Mouse (Mus musculus) CH12.LX (cell line): ENCODE data around the gene Neurog3. TPM values are rescaled to one million over a fixed set of nuclear protein-coding genes. Genes with fewer than 3 reads are reported as not detected.
A peak's percentile ranks its signal among the peaks of the same experiment; 100 is the strongest.

Source experiments
- DNase-seq: peaks from one replicate; pipeline ENCODE4 v3.0.0-alpha.2; 2013; ENCODE audit errors: extremely low read depth
- H3K27ac ChIP-seq: 2 replicates; pipeline ENCODE4 v1.5.1; 2012; ENCODE audit warnings: low read depth, mild to moderate bottlenecking, control low read depth, moderate library complexity; ENCODE audit not compliant: insufficient read depth
- H3K27me3 ChIP-seq: replicated peaks from 2 replicates; pipeline ENCODE3; 2012; ENCODE audit warnings: inconsistent platforms
- H3K36me3 ChIP-seq, 2 experiments: replicated peaks in 1 of 2; 2 replicates each; pipeline versions ENCODE3 to v1.6.1; 2012; ENCODE audit warnings: inconsistent platforms in 1 of 2, low read length in 1 of 2, mild to moderate bottlenecking in 1 of 2, mixed read lengths in 1 of 2, moderate library complexity in 1 of 2; ENCODE audit not compliant: control insufficient read depth in 1 of 2, insufficient read depth in 1 of 2
- H3K4me1 ChIP-seq, 2 experiments: 2 replicates each; pipeline ENCODE4 v1.6.1; 2012; ENCODE audit warnings: inconsistent platforms in 1 of 2, moderate library complexity in 1 of 2; ENCODE audit not compliant: insufficient read depth in 2 of 2, control insufficient read depth in 1 of 2
- H3K4me2 ChIP-seq: 2 replicates; pipeline ENCODE4 v1.6.1; 2012; ENCODE audit warnings: low read depth, mild to moderate bottlenecking, control low read depth; ENCODE audit not compliant: poor library complexity, insufficient read depth, severe bottlenecking
- H3K4me3 ChIP-seq, 3 experiments: fragments of 150-350 bp in 1 of 3; sonication (generic) in 1 of 3; replicated peaks in 1 of 3; 2 replicates each; pipeline versions ENCODE3 to v1.5.1; 2011 to 2012; ENCODE audit warnings: low read depth in 2 of 3, low read length in 2 of 3, mild to moderate bottlenecking in 2 of 3, moderate library complexity in 2 of 3, control low read depth in 1 of 3, improper control_type of control experiment in 1 of 3, inconsistent platforms in 1 of 3, mixed read lengths in 1 of 3; ENCODE audit not compliant: poor library complexity in 1 of 3
- H3K79me2 ChIP-seq: replicated peaks from 2 replicates; pipeline ENCODE4 v1.6.1; 2012; ENCODE audit warnings: mild to moderate bottlenecking, moderate library complexity; ENCODE audit not compliant: control insufficient read depth, poor library complexity, insufficient read depth, severe bottlenecking; ENCODE audit errors: extremely low read depth
- H3K9ac ChIP-seq: 2 replicates; pipeline ENCODE4 v1.6.1; 2012; ENCODE audit warnings: low read depth, mild to moderate bottlenecking, control low read depth, moderate library complexity; ENCODE audit not compliant: insufficient read depth
- H3K9me3 ChIP-seq: replicated peaks from 2 replicates; pipeline ENCODE3; 2012; ENCODE audit warnings: low read length, inconsistent platforms, mixed read lengths
- BHLHE40 ChIP-seq: IDR thresholded peaks from 2 replicates; pipeline ENCODE4 v1.6.1; 2011; ENCODE audit warnings: mild to moderate bottlenecking, low read depth, low read length, improper control_type of control experiment
- CHD1 ChIP-seq: IDR thresholded peaks from 2 replicates; pipeline ENCODE4 v1.6.1; 2012; ENCODE audit warnings: low read depth, low read length, improper control_type of control experiment, inconsistent platforms
- CHD2 ChIP-seq: IDR thresholded peaks from 2 replicates; pipeline ENCODE4 v1.6.1; 2011; ENCODE audit warnings: low read length, improper control_type of control experiment
- CTCF ChIP-seq, 2 experiments: IDR thresholded peaks in 1 of 2; conservative IDR thresholded peaks in 1 of 2; 2 replicates each; pipeline ENCODE4 v1.5.1; 2011 to 2012; ENCODE audit warnings: low read depth in 2 of 2, low read length in 2 of 2, improper control_type of control experiment in 1 of 2, inconsistent platforms in 1 of 2, mild to moderate bottlenecking in 1 of 2, moderate library complexity in 1 of 2
- EP300 ChIP-seq: IDR thresholded peaks from 2 replicates; pipeline ENCODE4 v1.6.1; 2011; ENCODE audit warnings: low read length, improper control_type of control experiment
- ETS1 ChIP-seq: conservative IDR thresholded peaks from 2 replicates; pipeline ENCODE4 v1.6.1; 2012; ENCODE audit warnings: low read depth, mild to moderate bottlenecking, inconsistent platforms, low read length, improper control_type of control experiment, moderate library complexity
- HCFC1 ChIP-seq: IDR thresholded peaks from 2 replicates; pipeline ENCODE4 v1.6.1; 2012; ENCODE audit warnings: low read depth, mild to moderate bottlenecking, inconsistent platforms, low read length, improper control_type of control experiment
- JUN ChIP-seq: IDR thresholded peaks from 2 replicates; pipeline ENCODE4 v1.6.1; 2011; ENCODE audit warnings: low read depth, mild to moderate bottlenecking, low read length, improper control_type of control experiment, moderate library complexity; ENCODE audit not compliant: insufficient read depth
- MAFK ChIP-seq: IDR thresholded peaks from 2 replicates; pipeline ENCODE4 v1.6.1; 2011; ENCODE audit warnings: low read length, improper control_type of control experiment; ENCODE audit not compliant: insufficient replicate concordance
- MAX ChIP-seq: IDR thresholded peaks from 2 replicates; pipeline ENCODE4 v1.6.1; 2011; ENCODE audit warnings: low read length, improper control_type of control experiment
- POLR2A ChIP-seq: IDR thresholded peaks from 2 replicates; pipeline ENCODE4 v1.6.1; 2011; ENCODE audit warnings: low read depth, mild to moderate bottlenecking, improper control_type of control experiment, low read length
- SMC3 ChIP-seq: IDR thresholded peaks from 2 replicates; pipeline ENCODE4 v1.6.1; 2011; ENCODE audit warnings: low read depth, low read length, improper control_type of control experiment
- TCF12 ChIP-seq: IDR thresholded peaks from 2 replicates; pipeline ENCODE4 v1.6.1; 2014; ENCODE audit warnings: low read depth, mild to moderate bottlenecking, inconsistent platforms, low read length, improper control_type of control experiment
- USF2 ChIP-seq: conservative IDR thresholded peaks from 2 replicates; pipeline ENCODE4 v1.6.1; 2011; ENCODE audit warnings: low read depth, low read length, improper control_type of control experiment
- ZC3H11A ChIP-seq: IDR thresholded peaks from 2 replicates; pipeline ENCODE4 v1.6.1; 2012; ENCODE audit warnings: low read depth, mild to moderate bottlenecking, inconsistent platforms, low read length, improper control_type of control experiment
- ZKSCAN1 ChIP-seq: IDR thresholded peaks from 2 replicates; pipeline ENCODE4 v1.6.1; 2012; ENCODE audit warnings: low read depth, inconsistent platforms, low read length, improper control_type of control experiment, borderline replicate concordance
- dilution Hi-C: fragments of 300-500 bp; cut with MboI; formaldehyde crosslinking; loops from 2 replicates; pipeline ENCODE4 v1.14.3; 2020; ENCODE audit warnings: low sequenced_read_pairs; ENCODE audit not compliant: extremely low pct_unique_long_range_greater_than_20kb, extremely low pct_ligation_motif_present
- in situ Hi-C: fragments of 300-500 bp; cut with MboI; formaldehyde crosslinking; loops from 3 replicates; pipeline ENCODE4 v1.14.3; 2019; ENCODE audit warnings: low sequenced_read_pairs, low pct_ligation_motif_present, low pct_unique_long_range_greater_than_20kb, mixed read lengths
- polyA plus RNA-seq: library from polyadenylated mRNA; unstranded; fragments of >175 nt; gene quantifications from 2 replicates; pipeline ENCODE4 v1.2.1, GENCODE M21; 2012; ENCODE audit warnings: low read depth; ENCODE audit not compliant: insufficient read length
- total RNA-seq, 2 experiments: library from RNA; depleted of rRNA; stranded (reverse); fragments of 300-350 nt in 1 of 2; fragments of >200 nt in 1 of 2; gene quantifications; 2 replicates each; pipeline ENCODE4 v1.2.3; 2012 to 2014

The Neurog3 gene
- total and polyA plus RNA-seq, 3 experiments = not detected

DNA sequence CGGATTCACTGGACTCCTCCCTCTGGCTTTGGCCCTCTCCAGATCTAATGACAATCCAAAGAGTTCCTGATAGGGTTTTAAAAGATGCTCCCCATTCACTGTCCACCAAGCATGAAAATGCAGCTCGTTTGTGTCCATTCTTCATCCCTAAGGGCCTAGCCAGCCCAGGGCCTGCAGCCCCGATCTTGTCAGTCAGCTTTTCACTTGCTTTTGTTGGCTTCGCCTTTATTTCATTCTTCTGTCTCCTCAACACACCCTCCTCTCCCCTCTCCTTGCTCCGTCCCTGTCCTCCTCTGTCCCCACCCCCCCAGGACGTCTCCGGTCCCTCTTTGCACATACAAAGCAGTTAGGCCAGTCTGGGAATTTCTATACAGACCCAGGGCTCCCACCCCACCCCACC lies 17.0 kb downstream of the Neurog3 start:
- no peak overlapping the region for H3K27ac ChIP-seq
- peaks cover 5% of the 10 kb centered on the region for H3K9me3 ChIP-seq
- TF ChIP-seq EP300 = no peak
- no peak for TF ChIP-seq USF2
- no peak for TF ChIP-seq JUN
- dilution Hi-C loops = no loop called here
- H3K36me3 ChIP-seq = no peaks in the 10 kb centered on the region
- peaks cover 85% of the 10 kb centered on the region for H3K27me3 ChIP-seq
- H3K9ac ChIP-seq = no peak overlapping the region
- in situ Hi-C loops = no loop called here
- no peak overlapping the region for H3K4me2 ChIP-seq
- no peaks in the 10 kb centered on the region for H3K79me2 ChIP-seq
- no peak overlapping the region for H3K4me3 ChIP-seq
- DNase-seq = no peak
- no peaks in the 10 kb centered on the region for H3K4me1 ChIP-seq

GRCm38 (mm10) chr10:62162410-62162809 lies 29.5 kb downstream of the Neurog3 start:
- no peaks in the 10 kb centered on the region for H3K4me1 ChIP-seq
- H3K79me2 ChIP-seq = no peaks in the 10 kb centered on the region
- TF ChIP-seq ZC3H11A (no peak), BHLHE40 (no peak), TCF12 (no peak), POLR2A (no peak), ETS1 (no peak), MAX (no peak), ZKSCAN1 (no peak), MAFK (no peak), USF2 (no peak), CTCF (conservative IDR thresholded peaks at IDR 0.05 in 1 of 2, IDR thresholded peaks at IDR 0.05 in 1 of 2; ENCODE audit: low read depth in 2 of 2, low read length in 2 of 2) (no peak), SMC3 (no peak), HCFC1 (no peak), CHD2 (no peak), CHD1 (no peak)
- TF ChIP-seq, all 38 proteins: peak for 0
- dilution Hi-C loops (no loop called here), in situ Hi-C loops (loop anchor here (10.0 kb wide), 1 partner anchor 48 kb away; no protein-coding TSS in a partner anchor)
- H3K36me3 ChIP-seq = no peaks in the 10 kb centered on the region
- H3K9me3 ChIP-seq = peaks cover 13% of the 10 kb centered on the region
- no peak overlapping the region for H3K9ac ChIP-seq
- H3K4me2 ChIP-seq = peak overlapping the region; percentile 8; the same call in 1 of the 2 replicates
- H3K4me3 ChIP-seq = no peak overlapping the region
- no peak overlapping the region for H3K27ac ChIP-seq
- no peak for DNase-seq
- H3K27me3 ChIP-seq = peaks cover 86% of the 10 kb centered on the region
